Mouse (Mus musculus) kidney, postnatal 25 days (tissue): ENCODE data around the gene Tbc1d4.

ENCODE experiments used
- DNase-seq, 2 experiments: peaks; one replicate each; pipeline ENCODE4 v3.0.0; 2021; ENCODE audit warnings: mixed read lengths in 2 of 2

Gene Tbc1d4

GRCm38 (mm10) chr14:101500826-101501225 is 108.2 kb downstream of the Tbc1d4 start:
- no peak for DNase-seq

GRCm38 (mm10) chr14:101499838-101500237 is 109.2 kb downstream of the Tbc1d4 start:
- no peak for DNase-seq

- no peak for DNase-seq
Measured at GRCm38 (mm10) chr14:101488264-101488810, 120.7 kb downstream of the Tbc1d4 start.

DNA sequence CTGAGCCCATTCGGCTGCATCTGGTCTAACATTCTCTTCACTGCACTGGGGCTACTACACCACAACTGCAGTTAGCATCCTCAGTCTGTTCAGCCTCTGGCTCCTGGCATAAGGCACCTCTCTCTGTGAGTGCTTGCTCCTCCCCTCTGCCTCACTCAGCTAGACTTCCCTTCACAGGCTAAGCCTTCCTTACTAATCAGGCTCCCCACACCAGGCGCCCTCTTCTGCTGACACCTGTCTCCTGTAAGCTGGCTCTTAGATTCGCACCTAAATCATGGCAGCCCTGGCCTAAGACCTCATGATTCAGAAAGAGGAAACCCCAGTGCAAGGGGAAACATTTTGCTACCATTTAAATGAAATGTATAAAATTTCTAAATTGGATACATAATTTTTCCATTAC is 122.4 kb downstream of the Tbc1d4 start:
- DNase-seq: no peak

- DNase-seq: peak in 1 of 2 experiments; percentile 42
Measured at GRCm38 (mm10) chr14:101483230-101483629, 125.8 kb downstream of the Tbc1d4 start.

DNA sequence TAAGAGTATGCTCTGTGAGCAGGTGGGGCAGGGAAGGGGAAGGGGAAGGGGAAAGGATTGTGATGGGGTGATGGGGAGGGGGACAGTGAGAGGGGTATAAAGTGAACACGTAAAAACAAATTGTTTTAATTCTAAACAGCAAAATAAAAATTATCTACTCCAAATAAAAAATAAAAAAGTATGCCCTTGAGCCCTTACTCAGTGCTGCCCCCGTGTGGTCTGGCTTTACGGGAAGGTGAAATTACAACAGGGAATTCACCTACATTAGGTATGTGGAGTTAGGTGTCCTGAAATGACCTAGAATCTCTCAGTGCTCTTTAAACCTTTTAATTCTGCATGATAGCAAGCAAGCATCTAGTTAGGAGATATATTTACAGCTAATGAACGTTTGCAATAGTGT is 126.7 kb downstream of the Tbc1d4 start:
- DNase-seq: peak; percentile 47 to 70

- no peak for DNase-seq
Measured at GRCm38 (mm10) chr14:101481165-101481564, 127.8 kb downstream of the Tbc1d4 start.

DNA sequence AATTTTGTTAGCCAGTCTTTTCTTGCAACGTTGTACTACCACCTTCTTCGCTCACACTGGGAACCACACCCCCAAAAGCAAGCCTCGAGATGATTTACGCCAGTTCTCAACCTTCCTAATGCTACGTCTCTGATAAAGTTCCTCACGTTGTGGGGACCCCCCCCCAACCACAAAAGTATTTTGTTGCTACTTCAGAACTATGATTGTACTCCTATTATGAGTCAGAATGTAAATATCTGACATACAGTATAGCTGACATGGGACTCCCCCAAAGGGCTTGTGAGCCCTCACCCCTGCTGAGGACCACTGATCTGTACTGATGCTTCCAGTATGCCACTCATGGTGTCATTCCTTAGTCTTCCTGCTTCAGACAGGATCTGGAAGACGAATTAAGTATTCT is 128.4 kb downstream of the Tbc1d4 start:
- no peak for DNase-seq

DNA sequence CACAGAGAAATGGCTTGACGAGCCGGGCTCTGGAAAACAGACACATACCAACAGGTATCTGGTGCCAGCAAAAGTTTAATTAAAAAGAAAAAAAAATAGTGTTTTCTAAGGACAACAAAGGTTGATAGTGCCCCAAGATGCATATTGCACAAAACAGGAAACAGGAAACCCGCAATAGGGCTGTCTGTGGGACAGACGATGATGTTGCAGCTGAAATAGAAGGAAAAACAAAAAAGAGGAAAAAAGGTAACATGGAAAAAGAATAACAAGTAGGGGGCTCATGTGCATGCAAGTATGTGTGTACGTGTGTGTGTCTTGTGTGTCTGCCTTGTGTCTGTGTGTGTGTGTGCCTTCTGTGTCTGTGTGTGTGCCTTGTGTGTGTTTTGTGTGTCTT is 131.2 kb downstream of the Tbc1d4 start:
- no peak for DNase-seq

DNA sequence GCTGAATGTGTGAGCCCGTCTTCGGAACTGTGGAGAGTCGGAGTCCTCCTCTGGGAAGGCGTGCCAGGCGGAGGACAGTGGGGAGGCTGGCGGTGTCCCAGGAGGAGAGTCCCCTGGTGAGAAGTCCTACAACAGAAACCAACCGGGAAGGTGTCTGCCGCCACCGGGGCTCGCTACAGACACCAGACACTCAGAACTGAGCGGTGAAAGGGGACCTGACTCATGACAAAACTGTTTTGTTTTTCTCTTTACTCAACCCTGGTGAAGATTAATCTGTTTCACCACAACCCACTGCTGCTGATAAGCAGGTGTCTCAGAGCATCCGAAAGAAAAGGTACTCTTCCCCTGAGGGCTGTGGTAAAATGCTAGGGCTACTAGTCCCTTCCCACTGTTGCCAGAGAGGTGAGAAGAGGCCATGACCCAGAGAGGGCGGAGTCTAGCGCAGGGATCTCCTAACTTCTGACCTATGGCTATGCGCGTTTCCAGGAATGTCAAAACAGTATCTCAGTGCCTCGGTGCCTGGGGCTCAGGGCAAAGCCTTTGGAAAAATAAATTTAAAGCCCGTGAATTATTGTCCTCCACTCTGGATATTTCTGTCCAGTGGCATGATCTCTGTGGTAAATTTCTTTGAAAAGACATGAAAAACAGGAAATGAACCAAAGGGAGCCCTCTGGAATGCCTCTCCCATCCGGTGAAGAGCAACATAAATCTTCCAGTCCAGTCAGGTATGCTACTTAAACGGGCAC is 131.7 kb downstream of the Tbc1d4 start:
- peak; percentile 61 to 68 for DNase-seq

DNA sequence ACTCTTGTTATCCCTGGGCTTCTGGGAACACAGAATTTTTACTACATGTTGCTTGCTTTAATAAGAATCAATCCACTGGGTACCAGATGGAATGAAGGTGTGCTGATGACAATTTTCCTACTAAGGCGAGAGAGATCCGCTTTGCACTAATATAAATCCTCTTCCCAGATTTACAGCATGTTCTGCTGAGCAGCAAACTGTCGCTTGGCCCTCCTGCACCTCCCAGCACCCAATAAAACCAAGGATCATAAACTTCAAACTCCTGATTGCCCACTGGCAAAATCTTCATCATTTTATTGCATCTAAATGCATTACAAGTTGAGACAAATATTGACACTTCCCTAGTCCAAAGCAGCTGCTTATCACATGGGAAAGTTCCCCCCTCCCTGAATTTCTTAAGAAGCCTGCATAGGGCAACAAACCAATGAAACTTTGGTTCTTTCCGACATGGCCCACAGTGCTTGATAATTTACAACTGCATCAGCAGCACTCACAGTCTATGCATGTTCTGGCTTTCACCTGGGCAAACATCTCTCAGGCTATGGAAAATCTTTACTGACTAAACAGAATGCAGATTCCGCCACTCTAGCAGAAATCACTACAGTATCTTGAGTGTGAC is 139.4 kb downstream of the Tbc1d4 start:
- DNase-seq: no peak

DNA sequence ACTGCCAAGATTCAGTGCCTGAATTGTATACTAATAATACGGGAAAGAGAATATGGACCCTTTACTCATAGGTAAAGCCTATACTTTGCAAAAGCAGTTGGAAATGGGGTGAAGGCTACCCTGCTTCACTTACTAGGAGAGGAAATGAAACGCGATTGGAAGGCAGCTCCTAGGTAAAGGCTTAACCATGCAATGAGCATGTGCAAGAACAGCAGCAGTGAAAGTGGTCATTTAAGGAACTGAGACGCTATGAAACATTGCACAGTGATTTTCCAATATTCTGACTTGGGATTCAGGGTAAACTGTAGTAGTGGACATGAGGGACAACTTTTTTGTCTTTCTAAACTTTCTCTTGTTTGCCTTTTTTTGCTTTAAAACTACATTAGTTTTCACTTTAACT is 140.8 kb downstream of the Tbc1d4 start:
- no peak for DNase-seq

GRCm38 (mm10) chr14:101467532-101467931 is 141.5 kb downstream of the Tbc1d4 start:
- DNase-seq: no peak

DNA sequence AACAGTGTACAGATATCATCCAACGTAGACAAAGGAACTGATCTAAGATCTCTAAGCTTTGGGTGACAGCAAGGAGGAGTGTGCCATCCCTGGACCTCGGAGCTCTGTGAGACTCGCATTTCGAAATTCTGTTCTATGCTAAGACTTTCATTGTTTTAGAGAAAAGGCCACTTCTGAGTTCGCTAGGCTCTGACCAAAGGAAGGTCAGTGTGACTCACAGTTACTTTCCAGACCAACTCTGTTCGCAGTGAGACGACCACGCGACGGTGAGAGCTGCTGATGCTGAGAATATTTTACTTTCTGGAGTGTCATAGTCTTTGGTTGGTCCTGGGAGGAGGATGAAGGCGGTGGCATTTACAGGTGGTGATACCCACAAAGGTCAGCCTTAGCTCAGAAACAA is 142.5 kb downstream of the Tbc1d4 start:
- no peak for DNase-seq

GRCm38 (mm10) chr14:101465893-101466292 is 143.1 kb downstream of the Tbc1d4 start:
- DNase-seq: no peak

DNA sequence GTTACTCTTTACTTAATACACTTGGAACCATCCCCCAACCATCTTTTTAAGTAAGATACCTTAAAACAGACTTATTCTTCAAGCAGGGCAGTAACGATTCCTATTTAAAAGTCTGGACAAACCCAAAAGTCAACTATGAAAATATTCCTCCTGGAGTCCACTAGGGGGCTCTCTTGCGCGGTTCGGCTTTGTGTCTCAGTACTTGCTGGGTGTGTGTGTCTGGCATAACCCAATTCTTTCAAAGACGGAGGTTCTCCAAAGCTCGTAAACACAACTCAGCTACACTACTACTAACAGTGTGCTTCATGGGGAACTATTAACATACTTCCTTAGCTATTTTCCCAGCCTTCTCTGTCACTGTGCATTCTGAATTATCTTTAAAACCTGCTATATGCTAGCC is 148.2 kb downstream of the Tbc1d4 start:
- DNase-seq: peak; percentile 54 to 76

GRCm38 (mm10) chr14:101452915-101453314 is 156.1 kb downstream of the Tbc1d4 start:
- DNase-seq: no peak

DNA sequence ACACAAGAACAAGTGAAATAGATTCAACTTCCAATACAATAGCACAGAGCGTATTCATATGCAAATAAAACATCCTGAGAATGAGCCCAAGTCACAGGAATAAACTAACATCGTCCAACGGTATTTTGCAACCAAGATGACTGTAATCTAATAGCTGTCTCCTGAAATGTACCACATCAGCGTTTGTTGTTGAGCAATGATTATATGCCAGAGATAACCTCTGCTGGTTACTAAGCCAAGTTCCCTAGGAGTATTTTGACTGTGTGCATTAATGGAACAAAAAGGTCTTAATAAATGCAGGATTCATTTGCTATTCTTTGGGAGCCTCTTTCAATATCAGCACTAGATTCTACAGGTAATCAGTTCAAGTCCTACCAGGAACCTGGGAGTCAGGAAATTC is 161.1 kb downstream of the Tbc1d4 start:
- DNase-seq: no peak

- DNase-seq: no peak
Measured at GRCm38 (mm10) chr14:101445205-101445604, 163.8 kb downstream of the Tbc1d4 start.

GRCm38 (mm10) chr14:101437925-101438324 is 171.1 kb downstream of the Tbc1d4 start:
- no peak for DNase-seq

- DNase-seq: no peak
Measured at GRCm38 (mm10) chr14:101430536-101430935, 178.5 kb downstream of the Tbc1d4 start.

DNA sequence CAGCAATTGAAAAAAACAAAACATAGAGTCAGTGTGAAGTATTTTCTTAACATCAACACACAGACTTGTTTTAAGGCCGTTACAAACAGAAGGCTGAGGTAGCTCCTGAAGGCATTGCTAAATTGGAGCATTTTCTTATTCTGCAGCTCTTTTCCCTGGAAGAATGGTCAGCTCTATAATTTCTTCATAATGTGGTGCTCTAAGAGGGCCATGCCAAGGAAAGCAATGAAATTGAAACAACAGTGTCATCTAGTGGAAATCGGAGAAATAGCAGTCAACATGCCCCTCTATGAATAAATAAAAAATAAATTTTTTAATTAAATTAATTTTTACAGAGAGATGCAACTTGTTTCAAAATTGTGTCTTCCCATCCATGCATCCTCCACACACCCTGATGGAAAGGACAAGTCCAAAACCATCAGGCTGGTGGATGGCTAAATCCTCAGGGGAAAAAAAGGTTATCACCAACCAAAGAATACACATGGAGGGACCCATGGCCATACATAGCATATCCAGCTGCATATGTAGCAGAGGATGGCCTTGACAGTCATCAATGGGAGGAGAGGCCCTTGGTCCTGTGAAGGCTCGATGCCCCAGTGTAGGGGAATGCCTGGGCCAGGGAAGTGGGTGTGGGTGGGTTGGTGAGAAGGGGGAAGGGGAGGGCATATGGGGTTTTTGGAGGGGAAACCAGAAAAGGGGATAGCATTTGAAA is 180.0 kb downstream of the Tbc1d4 start:
- DNase-seq: no peak

- no peak for DNase-seq
Measured at GRCm38 (mm10) chr14:101417679-101418078, 191.3 kb downstream of the Tbc1d4 start.
